Mouse (Mus musculus): Measurements from ENCODE around the gene Gm595. TPM values are rescaled to one million over a fixed set of nuclear protein-coding genes. Genes with fewer than 3 reads are reported as not detected.

The Gm595 gene
- polyA plus RNA-seq, 1 experiment: not detected

DNA sequence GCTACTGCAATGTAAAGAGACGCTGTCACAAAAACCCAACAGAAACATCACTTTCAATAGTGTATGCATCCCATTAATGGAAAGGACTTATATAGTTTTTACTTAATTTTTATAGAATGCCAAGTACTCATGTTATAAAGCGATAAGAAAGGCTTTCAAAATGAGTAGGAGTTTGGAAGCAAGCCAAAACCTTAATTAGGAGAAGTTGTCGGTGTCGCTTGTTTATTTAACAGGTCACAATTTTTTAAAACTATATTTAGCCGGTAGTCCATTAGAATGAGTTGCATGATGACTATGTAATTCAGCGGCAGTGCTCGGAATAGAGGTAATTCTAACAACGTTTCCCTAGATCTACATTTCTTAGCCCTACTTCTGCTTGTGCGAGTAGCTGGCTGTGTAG is 12.7 kb upstream of the Gm595 start:
- Histone ChIP-seq H3ac (ENCODE audit: control insufficient read depth, insufficient read length, low read depth) (no peak overlapping the region), H3K27me3 (ENCODE audit: control insufficient read depth, insufficient read depth, insufficient read length) (no peaks in the 10 kb centered on the region), H3K4me3 (ENCODE audit: insufficient read depth, poor library complexity, severe bottlenecking) (no peak overlapping the region), H3K79me3 (ENCODE audit: low read depth) (no peaks in the 10 kb centered on the region), H3K36me3 (ENCODE audit: control insufficient read depth, insufficient read depth) (no peaks in the 10 kb centered on the region), H3K79me2 (ENCODE audit: control insufficient read depth, insufficient read depth) (no peaks in the 10 kb centered on the region)
- TF ChIP-seq CEBPB (IDR thresholded peaks at IDR 0.05; ENCODE audit: low read depth): no peak
- TF ChIP-seq MAX (IDR thresholded peaks at IDR 0.05): no peak
- TF ChIP-seq MYOD1 (IDR thresholded peaks at IDR 0.05; ENCODE audit: control insufficient read depth, insufficient read length, low read depth): no peak
- TF ChIP-seq MYOG (IDR thresholded peaks at IDR 0.05; ENCODE audit: control insufficient read depth, extremely low read depth, insufficient read length): no peak
- no peak for TF ChIP-seq FOSL1 (IDR thresholded peaks at IDR 0.05; ENCODE audit: insufficient read depth, low read length, poor library complexity, severe bottlenecking)
- no peak for TF ChIP-seq USF1 (IDR thresholded peaks at IDR 0.05; ENCODE audit: low read depth)
- TF ChIP-seq CTCF (IDR thresholded peaks at IDR 0.05; ENCODE audit: control insufficient read depth, insufficient read depth, insufficient read length): no peak

DNA sequence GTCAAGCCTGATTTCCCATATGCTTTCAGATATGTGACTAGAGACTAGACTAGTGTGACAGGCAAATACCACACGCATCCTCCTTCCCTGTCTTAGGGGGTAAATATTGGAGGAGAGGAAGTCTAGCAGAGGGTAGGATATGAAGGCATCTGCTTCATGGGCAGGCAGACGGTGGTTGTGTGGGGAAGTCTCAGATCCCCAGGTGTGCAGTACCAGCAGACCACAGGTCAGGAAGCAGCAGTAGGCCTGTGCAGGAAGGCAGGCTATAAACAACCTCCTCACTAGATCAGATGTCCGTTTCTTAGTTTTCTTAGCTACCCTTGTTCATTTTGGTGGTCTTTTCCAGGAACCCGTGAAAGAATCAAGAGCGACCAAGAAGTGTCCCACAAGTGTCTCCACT is 7.1 kb upstream of the Gm595 start:
- Histone ChIP-seq H3K36me3 (ENCODE audit: control insufficient read depth, insufficient read depth) (no peaks in the 10 kb centered on the region), H3K79me2 (ENCODE audit: control insufficient read depth, insufficient read depth) (no peaks in the 10 kb centered on the region), H3ac (ENCODE audit: control insufficient read depth, insufficient read length, low read depth) (no peak overlapping the region), H3K79me3 (ENCODE audit: low read depth) (no peaks in the 10 kb centered on the region), H3K27me3 (ENCODE audit: control insufficient read depth, insufficient read depth, insufficient read length) (no peaks in the 10 kb centered on the region), H3K4me3 (ENCODE audit: insufficient read depth, poor library complexity, severe bottlenecking) (no peak overlapping the region)
- TF ChIP-seq USF1 (IDR thresholded peaks at IDR 0.05; ENCODE audit: low read depth) (no peak), MYOD1 (IDR thresholded peaks at IDR 0.05; ENCODE audit: control insufficient read depth, insufficient read length, low read depth) (no peak), CTCF (IDR thresholded peaks at IDR 0.05; ENCODE audit: control insufficient read depth, insufficient read depth, insufficient read length) (no peak), FOSL1 (IDR thresholded peaks at IDR 0.05; ENCODE audit: insufficient read depth, low read length, poor library complexity, severe bottlenecking) (no peak), MAX (IDR thresholded peaks at IDR 0.05) (no peak), MYOG (IDR thresholded peaks at IDR 0.05; ENCODE audit: control insufficient read depth, extremely low read depth, insufficient read length) (no peak)

Other genes with a start within 250 kb of the Gm595 start
- gene Gpr119, start 203.2 kb downstream of the Gm595 start, polyA plus RNA-seq (2012; fragmentation: generic; extraction: Trizol): not detected
- gene Rbmx2, start 182.7 kb downstream of the Gm595 start, polyA plus RNA-seq (2012; fragmentation: generic; extraction: Trizol): 9.7 TPM

Data from C2C12 (cell line).